Mouse (Mus musculus) myocyte (in vitro differentiated cells): ENCODE measurements around the gene Crlf1.

ENCODE experiments used
- MAX ChIP-seq: IDR thresholded peaks from one replicate; pipeline ENCODE4 v1.6.1; 2011; ENCODE audit warnings: low read depth, mild to moderate bottlenecking, control low read depth
- POLR2A ChIP-seq: IDR thresholded peaks from one replicate; pipeline ENCODE4 v1.6.1; 2011; ENCODE audit warnings: low read depth, mild to moderate bottlenecking, control low read depth, moderate library complexity; ENCODE audit not compliant: insufficient read length

- TF ChIP-seq POLR2A = no peak
- no peak for TF ChIP-seq MAX
Measured at GRCm38 (mm10) chr8:70490061-70490879, 2.7 kb upstream of the Crlf1 start.
